Mouse (Mus musculus) heart, adult 2 months (tissue): ENCODE measurements around the gene Mbnl2.

ENCODE experiments used
- CTCF ChIP-seq: fragments of 200-600 bp; IDR thresholded peaks from 2 replicates; pipeline ENCODE4 v1.8.1; 2022; ENCODE audit warnings: antibody characterized with exemption, mild to moderate bottlenecking, moderate library complexity
- EP300 ChIP-seq: fragments of 200-500 bp; IDR thresholded peaks from 2 replicates; pipeline ENCODE4 v1.6.1; 2011; ENCODE audit warnings: low read depth, low read length, control low read depth; ENCODE audit not compliant: insufficient read depth
- POLR2A ChIP-seq: fragments of 200-500 bp; IDR thresholded peaks from 2 replicates; pipeline ENCODE4 v1.6.1; 2011; ENCODE audit warnings: mild to moderate bottlenecking, low read depth, low read length, control low read depth; ENCODE audit not compliant: insufficient read depth

DNA sequence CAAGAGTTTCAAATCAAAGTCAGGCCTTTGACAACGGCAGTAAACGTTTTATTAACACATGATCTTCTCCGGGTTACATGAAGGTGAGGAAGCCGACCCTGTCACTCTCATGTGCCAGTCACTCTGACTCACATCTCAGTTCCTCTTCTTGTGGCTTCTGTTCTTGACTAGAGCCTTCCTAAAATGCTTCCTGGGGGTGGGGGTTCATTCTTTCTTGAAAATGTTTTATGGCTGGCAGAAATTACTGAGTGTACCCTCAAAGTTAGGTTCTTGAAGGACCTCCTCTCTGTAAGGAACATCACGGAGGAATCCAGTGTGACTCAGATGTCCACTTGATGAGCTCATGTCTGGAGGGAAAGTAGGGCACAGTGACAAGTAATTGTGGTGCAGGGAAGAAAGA is 50.2 kb downstream of the Mbnl2 start:
- no peak for TF ChIP-seq CTCF
- no peak for TF ChIP-seq POLR2A
- no peak for TF ChIP-seq EP300
